Mouse (Mus musculus) liver, postnatal 0 days (tissue): ENCODE measurements around the gene Olfr638. TPM values are rescaled to one million over a fixed set of nuclear protein-coding genes. Genes with fewer than 3 reads are reported as not detected.

ENCODE experiments used
- ATAC-seq: fragments of 200-750 bp; cut with Nextera tagmentation; 2 replicates; pipeline ENCODE4 v1.8.0; 2017; ENCODE audit warnings: mild to moderate bottlenecking, moderate library complexity
- DNase-seq: peaks from one replicate; pipeline ENCODE4 v3.0.0-alpha.2; 2016
- H3K27ac ChIP-seq: fragments of 300-500 bp; sonication (generic); 2 replicates; pipeline ENCODE4 v1.5.1; 2014; ENCODE audit warnings: antibody characterized with exemption, moderate library complexity, mild to moderate bottlenecking, low read depth
- H3K27me3 ChIP-seq: fragments of 300-500 bp; sonication (generic); 2 replicates; pipeline ENCODE4 v1.6.1; 2014; ENCODE audit warnings: low read length, control low read depth, mixed read lengths; ENCODE audit not compliant: insufficient read depth
- H3K36me3 ChIP-seq: fragments of 300-500 bp; sonication (generic); replicated peaks from 2 replicates; pipeline ENCODE4 v1.6.1; 2014; ENCODE audit warnings: mild to moderate bottlenecking, control low read depth, low read length, moderate library complexity, mixed read lengths; ENCODE audit not compliant: insufficient read depth
- H3K4me1 ChIP-seq: fragments of 300-500 bp; sonication (generic); 2 replicates; pipeline ENCODE4 v1.6.1; 2014; ENCODE audit warnings: antibody characterized with exemption, mild to moderate bottlenecking, control low read depth; ENCODE audit not compliant: insufficient read depth
- H3K4me2 ChIP-seq: fragments of 300-500 bp; sonication (generic); 2 replicates; pipeline ENCODE4 v1.6.1; 2014; ENCODE audit warnings: low read depth, mild to moderate bottlenecking, low read length, moderate library complexity, mixed read lengths
- H3K4me3 ChIP-seq: fragments of 300-500 bp; sonication (generic); 2 replicates; pipeline ENCODE4 v1.5.1; 2014; ENCODE audit warnings: low read depth, low read length
- H3K9ac ChIP-seq: fragments of 300-500 bp; sonication (generic); replicated peaks from 2 replicates; pipeline ENCODE4 v1.6.1; 2014; ENCODE audit warnings: mild to moderate bottlenecking, moderate library complexity
- H3K9me3 ChIP-seq: fragments of 300-500 bp; sonication (generic); 2 replicates; pipeline ENCODE4 v1.6.1; 2016; ENCODE audit warnings: mild to moderate bottlenecking, control low read depth, low read length, mixed read lengths
- CTCF ChIP-seq: sonication (generic); IDR thresholded peaks from 2 replicates; pipeline ENCODE4 v1.5.1; 2016; ENCODE audit warnings: antibody characterized with exemption, low read depth
- EP300 ChIP-seq: IDR thresholded peaks from 2 replicates; pipeline ENCODE4 v1.6.1; 2016; ENCODE audit warnings: antibody characterized with exemption, low read depth, mild to moderate bottlenecking
- WGBS: fragments of 180-500 bp; shearing (Covaris S2); extraction: QIAGEN DNeasy Blood & Tissue Kit; methylation state at CpG from one replicate; pipeline ENCODE4 v1.1.7; 2014; ENCODE audit not compliant: insufficient replicate concordance; 5-methylcytosine and 5-hydroxymethylcytosine counted together
- polyA plus RNA-seq: library from polyadenylated mRNA; unstranded; fragments of >200 nt; fragmentation: Nextera tagmentation; extraction: Ambion mirVana; gene quantifications from 2 replicates; pipeline ENCODE4 v1.2.1, GENCODE M21; 2015

Gene Olfr638
- polyA plus RNA-seq, 1 experiment from 2014 or later = not detected

GRCm38 (mm10) chr7:104021651-104022050 lies 23.1 kb downstream of the Olfr638 start:
- TF ChIP-seq CTCF (no peak), EP300 (no peak)
- no peak for ATAC-seq
- Histone ChIP-seq H3K9ac (no peak overlapping the region), H3K36me3 (no peaks in the 10 kb centered on the region), H3K27me3 (no peaks in the 10 kb centered on the region), H3K4me3 (no peak overlapping the region), H3K4me2 (no peak overlapping the region), H3K4me1 (no peaks in the 10 kb centered on the region), H3K9me3 (no peaks in the 10 kb centered on the region), H3K27ac (no peak overlapping the region)
- no peak for DNase-seq
- WGBS = 81% methylated on average over 6 of the region's 6 CpGs

GRCm38 (mm10) chr7:104025473-104025872 lies 26.9 kb downstream of the Olfr638 start, which contains the start of gene Olfr640:
Gene Olfr640, minus strand, starts transcription at chr7:104025573.
- Histone ChIP-seq H3K27me3 (no peaks in the 10 kb centered on the region), H3K4me3 (no peak within 1 kb of the TSS), H3K9me3 (no peaks in the 10 kb centered on the region), H3K36me3 (no peaks in the 10 kb centered on the region), H3K9ac (no peak within 1 kb of the TSS), H3K27ac (no peak within 1 kb of the TSS), H3K4me2 (no peak within 1 kb of the TSS), H3K4me1 (no peaks in the 10 kb centered on the region)
- no peak for TF ChIP-seq EP300
- TF ChIP-seq CTCF = no peak
- WGBS = 73% methylated on average over 6 of the region's 6 CpGs
- DNase-seq = no peak
- ATAC-seq = no peak

- Histone ChIP-seq H3K27me3 (no peaks in the 10 kb centered on the region), H3K4me2 (no peak overlapping the region), H3K9me3 (no peaks in the 10 kb centered on the region), H3K9ac (no peak overlapping the region), H3K4me1 (no peaks in the 10 kb centered on the region), H3K36me3 (no peaks in the 10 kb centered on the region), H3K27ac (no peak overlapping the region), H3K4me3 (no peak overlapping the region)
- ATAC-seq (no peak), DNase-seq (no peak)
- 63% methylated on average over 3 of the region's 3 CpGs for WGBS
- no peak for TF ChIP-seq EP300
- no peak for TF ChIP-seq CTCF
Measured at GRCm38 (mm10) chr7:104026978-104027377, 28.4 kb downstream of the Olfr638 start.

DNA sequence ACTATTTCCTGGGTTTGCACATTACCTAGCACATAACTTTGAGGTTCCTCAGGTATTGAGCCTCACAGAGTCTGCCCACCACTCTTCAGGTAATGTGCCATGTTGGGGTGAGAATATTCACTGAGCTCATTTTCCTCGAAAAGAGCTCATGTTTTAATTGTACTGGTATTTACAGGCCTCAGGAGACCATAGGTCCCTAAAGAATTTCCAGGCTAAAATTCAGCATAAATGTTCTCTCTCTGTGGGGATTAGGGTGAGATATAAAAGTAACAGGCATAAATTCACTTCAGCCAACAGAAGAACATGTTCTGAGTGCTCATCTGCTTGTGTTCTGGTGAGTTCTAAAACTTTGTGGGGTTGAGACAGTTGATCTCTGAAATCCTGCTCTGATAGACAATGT lies 36.6 kb downstream of the Olfr638 start, which contains the start of gene Olfr641:
TSS of gene Olfr641 (plus strand) at position 301 of the 400 bp plus-strand sequence.
- WGBS = 51% methylated on average over 1 of the region's 1 CpGs
- Histone ChIP-seq H3K4me2 (no peak within 1 kb of the TSS), H3K4me1 (no peaks in the 10 kb centered on the region), H3K27ac (no peak within 1 kb of the TSS), H3K36me3 (no peaks in the 10 kb centered on the region), H3K9me3 (no peaks in the 10 kb centered on the region), H3K9ac (no peak within 1 kb of the TSS), H3K4me3 (no peak within 1 kb of the TSS), H3K27me3 (no peaks in the 10 kb centered on the region)
- TF ChIP-seq CTCF = no peak
- TF ChIP-seq EP300 = no peak
- DNase-seq (no peak), ATAC-seq (no peak)

DNA sequence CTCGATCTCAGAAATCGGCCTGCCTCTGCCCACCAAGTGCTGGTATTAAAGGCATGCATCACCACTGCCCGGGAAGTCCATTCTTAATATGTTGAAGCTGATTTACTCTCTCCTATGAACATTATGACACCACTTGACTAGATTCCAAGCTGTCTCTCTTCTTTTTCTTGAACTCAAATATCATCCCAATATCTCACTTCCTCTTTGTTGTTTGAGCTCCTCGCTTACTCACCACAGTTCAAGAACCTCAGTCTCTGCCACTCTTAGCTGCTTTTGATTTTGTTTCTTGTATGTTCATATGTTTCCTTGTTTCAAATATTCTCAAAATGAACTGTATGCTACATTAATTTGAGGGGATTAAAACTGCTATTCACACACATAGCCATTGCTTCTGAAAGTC lies 52.2 kb downstream of the Olfr638 start:
- TF ChIP-seq CTCF (no peak), EP300 (no peak)
- Histone ChIP-seq H3K27ac (no peak overlapping the region), H3K9me3 (no peaks in the 10 kb centered on the region), H3K27me3 (no peaks in the 10 kb centered on the region), H3K4me2 (no peak overlapping the region), H3K4me1 (no peaks in the 10 kb centered on the region), H3K9ac (no peak overlapping the region), H3K36me3 (no peaks in the 10 kb centered on the region), H3K4me3 (no peak overlapping the region)
- no peak for ATAC-seq
- 65% methylated on average over 4 of the region's 4 CpGs for WGBS
- no peak for DNase-seq

DNA sequence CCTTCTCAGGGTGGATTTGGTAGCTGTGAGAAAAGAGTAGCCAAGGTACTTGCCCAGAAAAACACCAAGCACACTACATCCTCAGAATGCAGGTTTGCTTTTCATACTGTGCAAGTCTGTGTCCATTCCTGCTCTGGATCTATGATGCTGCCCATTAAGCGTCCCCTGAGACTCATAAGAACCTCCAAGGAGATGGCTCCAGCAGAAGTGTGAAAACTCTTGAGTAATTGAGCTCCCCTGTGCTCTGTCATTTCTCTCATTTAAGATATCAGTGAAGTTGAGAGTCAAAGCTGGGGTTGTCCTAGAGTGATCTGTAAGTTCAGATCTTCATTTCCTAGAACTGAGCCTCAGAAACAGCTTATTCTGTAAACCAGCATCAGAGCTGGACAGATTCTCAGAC lies 54.0 kb downstream of the Olfr638 start, which contains the start of gene Olfr642:
TSS of gene Olfr642 (minus strand) at position 101 of the 400 bp plus-strand sequence.
- Histone ChIP-seq H3K4me2 (no peak within 1 kb of the TSS), H3K4me1 (no peaks in the 10 kb centered on the region), H3K4me3 (no peak within 1 kb of the TSS), H3K36me3 (no peaks in the 10 kb centered on the region), H3K27ac (no peak within 1 kb of the TSS), H3K9me3 (no peaks in the 10 kb centered on the region), H3K27me3 (no peaks in the 10 kb centered on the region), H3K9ac (no peak within 1 kb of the TSS)
- TF ChIP-seq EP300 (no peak), CTCF (no peak)
- ATAC-seq (no peak), DNase-seq (no peak)
- WGBS = 67% methylated on average over 1 of the region's 1 CpGs

Other genes starting within 250 kb of the Olfr638 start
- gene Olfr630, start 241.4 kb upstream of the Olfr638 start, polyA plus RNA-seq = not detected in 2 replicates
- 0.04 TPM in 1 of 2 replicates, not detected in the other for gene Olfr69, start 227.2 kb upstream of the Olfr638 start, polyA plus RNA-seq
- gene Olfr68, start 219.0 kb upstream of the Olfr638 start, polyA plus RNA-seq = not detected in 2 replicates
- 0.02 TPM in 1 of 2 replicates, not detected in the other for gene Olfr67, start 206.9 kb upstream of the Olfr638 start, polyA plus RNA-seq
- gene Hbb-bt, start 184.8 kb upstream of the Olfr638 start, polyA plus RNA-seq = 16,738 and 17,184 TPM in 2 replicates
- gene Hbb-bs, start 170.7 kb upstream of the Olfr638 start, polyA plus RNA-seq = 51,353 and 55,260 TPM in 2 replicates
- not detected in 2 replicates for gene Hbb-bh2, start 158.2 kb upstream of the Olfr638 start, polyA plus RNA-seq
- 1.8 and 2.5 TPM in 2 replicates for gene Hbb-bh1, start 155.6 kb upstream of the Olfr638 start, polyA plus RNA-seq
- gene Hbb-y, start 145.5 kb upstream of the Olfr638 start, polyA plus RNA-seq = 5.5 and 5.6 TPM in 2 replicates
- not detected in 2 replicates for gene Olfr66, start 112.5 kb upstream of the Olfr638 start, polyA plus RNA-seq
- gene Olfr64, start 104.3 kb upstream of the Olfr638 start, polyA plus RNA-seq = not detected in 2 replicates
- not detected in 2 replicates for gene Olfr65, start 95.3 kb upstream of the Olfr638 start, polyA plus RNA-seq
- not detected in 2 replicates for gene Olfr631, start 69.9 kb upstream of the Olfr638 start, polyA plus RNA-seq
- 0.06 TPM in 1 of 2 replicates, not detected in the other for gene Olfr632, start 64.4 kb upstream of the Olfr638 start, polyA plus RNA-seq
- gene Olfr633, start 54.3 kb upstream of the Olfr638 start, polyA plus RNA-seq = not detected in 2 replicates
- gene Olfr635, start 27.6 kb upstream of the Olfr638 start, polyA plus RNA-seq = not detected in 2 replicates
- not detected in 2 replicates for gene Olfr639, start 18.6 kb downstream of the Olfr638 start, polyA plus RNA-seq
- not detected in 2 replicates for gene Olfr640, start 26.8 kb downstream of the Olfr638 start, polyA plus RNA-seq
- not detected in 2 replicates for gene Olfr641, start 36.7 kb downstream of the Olfr638 start, polyA plus RNA-seq
- gene Olfr642, start 53.9 kb downstream of the Olfr638 start, polyA plus RNA-seq = not detected in 2 replicates
- gene 4930516K23Rik, start 62.7 kb downstream of the Olfr638 start, polyA plus RNA-seq = not detected in 2 replicates
- not detected in 2 replicates for gene Olfr644, start 73.1 kb downstream of the Olfr638 start, polyA plus RNA-seq
- gene Olfr645, start 86.7 kb downstream of the Olfr638 start, polyA plus RNA-seq = not detected in 2 replicates
- not detected in 2 replicates for gene Olfr646, start 106.1 kb downstream of the Olfr638 start, polyA plus RNA-seq
- not detected in 2 replicates for gene Ubqln5, start 131.1 kb downstream of the Olfr638 start, polyA plus RNA-seq
- gene Olfr643, start 138.7 kb downstream of the Olfr638 start, polyA plus RNA-seq = not detected in 2 replicates
- gene Ubqln3, start 144.5 kb downstream of the Olfr638 start, polyA plus RNA-seq = not detected in 2 replicates
- not detected in 2 replicates for gene Ubqlnl, start 151.8 kb downstream of the Olfr638 start, polyA plus RNA-seq
- gene Olfm5, start 166.1 kb downstream of the Olfr638 start, polyA plus RNA-seq = not detected in 2 replicates
- not detected in 2 replicates for gene Olfr648, start 184.6 kb downstream of the Olfr638 start, polyA plus RNA-seq
- not detected in 2 replicates for gene Olfr649, start 197.2 kb downstream of the Olfr638 start, polyA plus RNA-seq
- 0.25 and 0.27 TPM in 2 replicates for gene Trim6, start 220.0 kb downstream of the Olfr638 start, polyA plus RNA-seq
- gene Trim34a, start 245.7 kb downstream of the Olfr638 start, polyA plus RNA-seq = 2.6 and 2.8 TPM in 2 replicates